Mouse (Mus musculus) left cerebral cortex, adult 9 months (tissue): ENCODE results near the gene Pck1.

Experiments
- DNase-seq, 2 experiments: peaks; one replicate each; pipeline ENCODE4 v3.0.0; 2022; ENCODE audit warnings: low spot score in 2 of 2

Gene Pck1

DNA sequence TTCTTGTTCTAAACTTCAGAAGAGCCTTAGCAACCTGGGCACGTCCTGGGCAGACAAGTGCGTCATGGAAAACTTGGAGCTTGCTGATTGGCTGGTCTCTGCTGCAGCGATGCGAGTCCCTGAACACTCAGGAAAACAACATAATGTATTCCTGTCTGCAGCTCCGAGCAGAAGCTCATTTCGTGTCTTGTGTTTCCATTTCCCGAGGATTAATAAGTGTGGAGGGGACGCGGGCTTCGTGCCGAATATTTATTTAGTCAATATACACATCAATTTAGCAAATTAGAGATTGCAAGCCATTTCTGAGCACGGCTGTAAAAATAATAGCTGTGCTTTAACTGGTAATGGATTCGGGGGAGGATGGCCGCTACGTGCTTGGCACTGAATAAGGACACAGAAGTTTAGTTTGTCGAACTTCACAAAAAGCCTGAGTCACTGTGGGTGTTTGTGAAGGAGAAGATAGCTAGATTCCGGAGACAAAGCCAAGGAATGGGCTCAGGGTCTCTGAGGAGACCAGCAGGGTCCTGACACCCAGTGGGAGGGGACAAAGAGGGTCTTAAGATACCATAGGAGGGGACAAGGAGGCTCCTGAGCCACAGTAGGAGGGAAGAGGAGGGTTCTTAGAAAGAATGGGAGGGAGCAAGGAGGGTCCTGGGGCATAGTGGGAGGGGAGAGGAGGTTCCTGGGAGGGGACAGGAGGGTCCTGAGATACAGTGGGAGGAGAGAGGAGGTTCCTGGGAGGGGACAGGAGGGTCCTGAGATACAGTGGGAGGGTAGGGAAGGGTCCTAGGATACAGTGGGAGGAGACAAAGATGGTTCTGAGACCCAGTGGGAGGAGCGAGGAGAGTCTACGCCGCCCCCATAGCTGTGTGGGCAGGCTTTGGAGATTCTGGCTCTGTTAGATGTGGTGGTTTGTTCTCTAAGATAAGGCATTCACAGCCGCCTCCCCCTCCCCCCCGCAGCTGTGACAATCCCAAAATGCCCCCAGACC lies 21.0 kb downstream of the Pck1 start:
- peak; percentile 52 to 81 for DNase-seq

GRCm38 (mm10) chr2:173174569-173174968 lies 21.7 kb downstream of the Pck1 start:
- no peak for DNase-seq

- DNase-seq, result no peak
Observed at GRCm38 (mm10) chr2:173175703-173176102, 22.9 kb downstream of the Pck1 start.

- no peak for DNase-seq
Observed at GRCm38 (mm10) chr2:173177481-173177880, 24.6 kb downstream of the Pck1 start.

DNA sequence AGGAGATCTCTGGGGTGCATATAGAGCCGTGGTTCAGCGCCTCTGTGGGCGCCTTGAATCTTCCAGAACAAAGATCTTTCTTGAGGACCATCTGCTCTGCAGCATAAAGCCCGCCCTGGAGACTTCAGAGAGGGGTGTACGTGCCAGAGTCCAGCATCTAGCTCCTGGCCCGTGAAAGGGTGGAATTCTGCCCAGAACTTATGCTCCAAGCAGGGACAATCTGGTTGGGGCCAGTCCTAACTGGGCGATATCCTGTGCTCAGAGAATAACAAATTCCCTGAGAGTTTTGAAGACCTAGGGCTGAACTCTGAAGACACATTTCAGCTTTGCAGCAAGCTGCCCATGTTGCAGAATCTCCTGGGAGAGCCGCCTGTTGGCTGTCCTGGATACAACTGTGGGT lies 25.1 kb downstream of the Pck1 start:
- no peak for DNase-seq

GRCm38 (mm10) chr2:173179046-173179445 lies 26.2 kb downstream of the Pck1 start:
- DNase-seq, result no peak

DNA sequence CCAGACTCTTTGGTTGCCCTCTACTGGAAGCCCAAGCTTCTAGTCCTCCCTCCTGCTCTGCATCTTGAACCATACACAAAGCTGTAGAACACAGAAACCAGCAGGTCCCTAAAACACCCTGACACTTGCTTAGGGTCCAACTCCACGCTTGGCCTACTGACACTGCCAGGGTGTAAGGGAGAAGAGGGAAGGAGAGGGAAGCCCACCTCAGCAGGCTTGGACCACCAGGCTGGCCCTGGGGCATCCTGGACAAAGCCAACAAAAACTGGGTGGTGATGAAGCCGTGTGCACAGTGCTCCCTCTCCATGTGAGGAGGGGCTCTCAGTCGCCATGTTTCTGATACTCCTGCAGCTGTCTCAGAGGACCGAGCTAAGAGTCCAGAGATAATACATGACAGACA lies 27.2 kb downstream of the Pck1 start:
- no peak for DNase-seq

DNA sequence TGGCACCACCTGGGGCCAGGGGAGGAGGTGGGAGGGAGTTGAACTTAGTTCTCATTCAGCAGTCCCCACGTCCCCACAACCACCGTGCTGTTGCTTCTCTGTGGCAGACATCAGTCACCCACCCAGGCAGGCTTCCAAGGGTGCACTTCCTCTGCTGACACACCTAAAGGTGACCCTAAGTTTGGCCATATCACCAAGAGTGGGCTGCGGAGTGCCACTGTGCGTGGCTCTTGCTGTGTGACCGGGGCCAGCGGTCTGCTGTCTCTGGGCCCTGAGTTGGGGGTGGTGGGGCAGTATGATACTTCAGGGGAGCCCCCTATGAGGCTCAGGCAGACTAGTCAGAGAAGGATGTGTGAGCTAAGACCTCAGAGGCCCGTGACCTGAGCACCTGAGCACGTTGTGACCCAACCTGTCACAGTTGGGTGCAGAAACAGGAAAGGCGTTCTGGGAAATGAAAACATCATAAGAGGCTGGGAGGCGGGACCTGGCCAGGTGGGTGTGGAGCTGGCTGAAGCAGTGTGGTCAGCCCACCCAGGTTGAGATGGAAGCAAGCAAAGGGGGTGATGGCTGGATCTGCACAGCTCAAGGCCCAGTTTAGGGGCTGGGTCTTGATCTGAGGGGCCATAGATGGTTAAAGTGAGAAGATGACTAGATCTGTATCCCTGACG lies 28.0 kb downstream of the Pck1 start:
- DNase-seq, result no peak

DNA sequence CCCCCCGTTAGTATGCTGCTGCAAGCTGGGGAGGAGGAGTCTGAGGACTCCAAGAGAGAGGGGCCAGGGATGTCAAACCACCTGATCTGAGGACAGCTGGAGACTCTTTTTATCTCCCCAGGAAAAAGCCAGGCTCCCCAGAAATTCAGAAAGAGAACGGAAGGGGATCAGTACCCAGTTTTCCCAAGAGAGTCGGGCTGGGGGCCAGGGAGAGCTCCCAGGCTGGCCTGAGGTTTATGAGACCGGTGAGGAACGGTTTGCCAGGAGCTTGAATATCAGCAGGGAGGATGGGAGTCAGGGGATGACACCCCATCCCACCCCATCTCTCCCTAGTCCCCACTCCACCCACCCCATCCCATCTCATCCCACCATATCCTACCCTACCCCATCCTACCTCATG lies 28.6 kb downstream of the Pck1 start:
- DNase-seq, result no peak

- no peak for DNase-seq
Observed at GRCm38 (mm10) chr2:173181901-173182300, 29.1 kb downstream of the Pck1 start.

- DNase-seq, result no peak
Observed at GRCm38 (mm10) chr2:173182796-173183195, 29.9 kb downstream of the Pck1 start.

DNA sequence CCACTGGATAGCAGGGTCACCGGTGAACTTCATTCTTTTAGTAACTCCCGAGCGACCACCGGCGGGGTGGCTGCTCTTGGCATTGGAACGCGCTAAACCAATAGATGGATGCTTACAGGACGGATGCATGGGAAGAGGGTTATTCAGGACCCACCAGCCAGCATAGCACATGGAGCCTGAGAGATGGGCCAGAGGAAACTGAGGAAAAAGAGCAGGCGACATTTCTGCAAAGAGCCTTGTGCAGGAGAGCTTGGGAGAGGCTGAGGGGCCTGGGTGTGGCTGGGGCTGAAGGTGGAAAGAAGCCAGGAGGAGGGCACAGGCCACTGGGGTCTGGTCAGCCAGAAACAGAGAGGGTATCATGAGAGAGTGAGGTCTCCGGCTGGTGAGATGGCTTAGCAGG lies 30.5 kb downstream of the Pck1 start:
- no peak for DNase-seq

GRCm38 (mm10) chr2:173183836-173184460 lies 31.1 kb downstream of the Pck1 start:
- peak in 1 of 2 experiments; percentile 66 for DNase-seq

GRCm38 (mm10) chr2:173184475-173185080 lies 31.7 kb downstream of the Pck1 start:
- no peak for DNase-seq

- DNase-seq, result no peak
Observed at GRCm38 (mm10) chr2:173185282-173185681, 32.4 kb downstream of the Pck1 start.

GRCm38 (mm10) chr2:173186047-173186943 lies 33.4 kb downstream of the Pck1 start:
- DNase-seq, result peak in 1 of 2 experiments; percentile 78

GRCm38 (mm10) chr2:173187182-173187855 lies 34.5 kb downstream of the Pck1 start:
- DNase-seq, result no peak

- DNase-seq, result no peak
Observed at GRCm38 (mm10) chr2:173194796-173195195, 41.9 kb downstream of the Pck1 start.

DNA sequence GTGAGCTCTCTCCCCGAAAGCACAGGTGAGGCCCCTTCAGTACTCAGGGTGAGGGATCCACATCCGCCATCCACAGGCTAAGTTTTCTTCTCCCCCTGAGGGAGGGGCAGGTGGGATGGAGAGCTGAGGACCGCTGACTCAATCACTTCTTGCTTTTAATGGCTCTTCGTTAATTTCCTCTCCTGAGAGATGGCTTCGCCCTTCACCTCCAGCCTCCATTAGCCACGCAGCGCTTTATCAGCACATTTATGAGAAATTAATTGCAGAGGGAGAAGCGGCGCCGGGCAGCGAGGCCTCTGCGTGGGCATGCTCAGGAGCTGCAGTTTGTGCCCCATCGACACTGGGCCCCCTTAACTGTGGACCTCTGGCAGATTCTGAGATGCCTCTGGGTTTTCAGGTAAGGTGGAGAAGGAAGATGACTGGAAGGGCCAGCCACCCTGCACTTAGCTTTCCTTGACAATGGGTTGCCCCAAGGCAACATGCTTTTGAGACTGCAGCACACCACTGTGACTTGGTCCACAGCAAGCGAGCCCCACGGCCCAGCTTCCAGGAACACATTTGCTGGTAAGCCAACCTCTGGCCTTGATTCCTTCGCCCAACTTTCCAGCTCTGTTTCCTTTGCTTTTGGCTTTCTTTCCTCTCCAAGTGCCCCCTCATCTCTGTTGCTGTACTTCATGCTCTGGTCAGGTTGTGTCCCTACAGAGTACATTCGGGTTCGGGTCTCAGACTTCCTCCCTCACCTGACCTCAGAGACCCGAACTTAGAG lies 50.3 kb downstream of the Pck1 start:
- DNase-seq, result no peak

- no peak for DNase-seq
Observed at GRCm38 (mm10) chr2:173203726-173204125, 50.9 kb downstream of the Pck1 start.
